10 mouse cellular contexts compared by ENCODE assay signal in the genomic region with DNA sequence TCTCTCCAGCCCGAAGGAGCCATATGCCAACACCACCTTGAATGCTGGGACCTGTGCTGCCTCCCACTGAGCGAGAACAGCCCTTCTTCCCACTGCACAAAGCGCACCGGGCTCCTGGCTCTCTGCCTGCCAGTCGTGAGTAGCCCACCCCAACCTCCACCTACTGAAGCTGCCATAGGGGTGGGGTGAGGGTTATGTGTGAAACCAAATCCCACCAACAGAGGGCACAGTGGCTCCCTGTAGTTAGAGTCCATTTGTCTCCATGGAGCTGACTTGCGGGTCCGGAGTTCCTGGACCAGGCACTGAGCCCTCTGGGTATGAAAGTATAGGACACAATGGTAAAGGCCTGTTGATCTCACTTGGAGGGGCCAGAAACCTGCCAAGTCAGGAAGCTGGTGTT. TPM values are rescaled to one million over a fixed set of nuclear protein-coding genes. Genes with fewer than 3 reads are reported as not detected.
DNase-seq lines count a peak whose midpoint lies in the region; ATAC-seq and TF ChIP-seq lines count a peak whose summit lies in the region.
"Had no signal": no experiment of that assay in that cellular context is flagged by ENCODE, and none has a peak within 500 bp of the region (broad histone marks: within the 10 kb centered on the region; RNA-seq: fewer than 3 reads in every experiment).

No protein-coding gene starts in this region.

- no peaks in the 10 kb centered on the region for H3K4me1 ChIP-seq in liver, adult 2 months (ENCODE audit: control insufficient read depth, insufficient read depth, low read length)
- no peaks in the 10 kb centered on the region for H3K4me1 ChIP-seq in cortical plate, adult 2 months (ENCODE audit: control insufficient read depth, insufficient read depth, low read length)
- H3K4me1 ChIP-seq in limb, embryonic 11.5 days (ENCODE audit: control insufficient read depth, insufficient read depth, low read length) = peaks cover 3% of the 10 kb centered on the region; the same call in 1 of the 2 replicates

- no peaks in the 10 kb centered on the region for H3K36me3 ChIP-seq in liver, adult 2 months (ENCODE audit: control insufficient read depth, insufficient read depth, low read length)
- H3K36me3 ChIP-seq in limb, embryonic 11.5 days (ENCODE audit: control insufficient read depth, insufficient read depth, low read length) = no peaks in the 10 kb centered on the region

- no peak overlapping the region for H3K4me3 ChIP-seq in liver, adult 2 months (ENCODE audit: insufficient read depth, low read depth, low read length)
- H3K4me3 ChIP-seq in cortical plate, adult 2 months (ENCODE audit: insufficient read depth, low read length) = no peak overlapping the region
- no peak overlapping the region for H3K4me3 ChIP-seq in limb, embryonic 11.5 days (ENCODE audit: low read depth, low read length)
- H3K4me3 ChIP-seq: myocyte had no signal

- H3K27ac ChIP-seq in liver, adult 2 months (replicated peaks; ENCODE audit: insufficient read depth, low read depth, low read length) = no peak overlapping the region
- H3K27ac ChIP-seq in cortical plate, adult 2 months (ENCODE audit: insufficient read depth, low read length) = no peak overlapping the region
- H3K27ac ChIP-seq in limb, embryonic 11.5 days (replicated peaks; ENCODE audit: low read depth, low read length) = no peak overlapping the region

- no peak overlapping the region for H3K9ac ChIP-seq in liver, adult 2 months (ENCODE audit: low read depth, low read length)
- H3K9ac ChIP-seq in limb, embryonic 11.5 days (ENCODE audit: low read length) = no peak overlapping the region

- no peak for TF ChIP-seq POLR2A in liver, adult 2 months (IDR thresholded peaks at IDR 0.05; ENCODE audit: extremely low read depth, insufficient read depth, low read length)
- no peak for TF ChIP-seq POLR2A in cortical plate, adult 2 months (IDR thresholded peaks at IDR 0.05; ENCODE audit: extremely low read depth, insufficient read depth, low read length)

- 0 out of 2 replicates have a peak, but pooled peaks cover 6% of the 10 kb centered on the region for H3K27me3 ChIP-seq in liver, adult 2 months (ENCODE audit: control insufficient read depth, insufficient read depth, low read length)
- H3K27me3 ChIP-seq in limb, embryonic 11.5 days (ENCODE audit: control insufficient read depth, insufficient read depth, low read length) = peaks cover 3% of the 10 kb centered on the region; the same call in 1 of the 2 replicates

- peak; percentile 45 for DNase-seq in adrenal gland, adult 2 months
- DNase-seq in adrenal gland, postnatal 4 days (ENCODE audit: low spot score in 2 of 2) = no peak
- no peak for DNase-seq in liver, adult 2 months (ENCODE audit: extremely low read depth, low read depth, low spot score)
- no peak for DNase-seq in liver
- DNase-seq in limb, embryonic 11.5 days (ENCODE audit: low spot score) = peak; percentile 69
- peak; percentile 80 for DNase-seq in retina, postnatal 1 day
- DNase-seq in heart, adult 11 months = no peak

- H3K9me3 ChIP-seq in limb, embryonic 11.5 days (ENCODE audit: control insufficient read depth, low read length) = no peaks in the 10 kb centered on the region

- WGBS in liver, adult 2 months = 20% methylated on average over 7 of the region's 7 CpGs
- 22% methylated on average over 7 of the region's 7 CpGs for WGBS in limb, embryonic 11.5 days

- no peak for ATAC-seq in limb, embryonic 11.5 days (ENCODE audit: insufficient number of reproducible peaks, low FRiP score, low TSS enrichment, low read depth)

- H3K79me2 ChIP-seq in liver, adult 2 months (ENCODE audit: control insufficient read depth, insufficient read depth, low read length) = no peaks in the 10 kb centered on the region

- peak; percentile 59 for TF ChIP-seq CTCF in liver, adult 2 months (IDR thresholded peaks at IDR 0.05; ENCODE audit: low read depth, low read length)
- peak; percentile 42 for TF ChIP-seq CTCF in cortical plate, adult 2 months (IDR thresholded peaks at IDR 0.05; ENCODE audit: extremely low read depth, insufficient read depth, low read length)

- no peak overlapping the region for H3K4me2 ChIP-seq in limb, embryonic 11.5 days (ENCODE audit: low read depth, severe bottlenecking)

RNA-seq across cellular contexts. Expression of a gene that starts 10.2 kb away (rescaled TPM):
- total RNA-seq in adrenal gland, adult 2 months (2021) = not detected
- polyA plus RNA-seq in adrenal gland, adult 2 months (2012; rRNA removed) = not detected in 2 replicates
- total RNA-seq in adrenal gland, postnatal 4 days (2021) = not detected
- not detected in 2 replicates for total RNA-seq in liver, adult 2 months (2014; rRNA removed)
- not detected in 2 replicates for polyA plus RNA-seq in liver, adult 2 months (2012; rRNA removed)
- not detected in 2 replicates for polyA plus RNA-seq in cortical plate, adult 2 months (2012; rRNA removed)
- not detected in 2 replicates for polyA plus RNA-seq in limb, embryonic 11.5 days (2014; fragmentation: Nextera tagmentation; extraction: Ambion mirVana)
- polyA plus RNA-seq: heart, embryonic 16.5 days; myocyte had no signal

RNA-seq across cellular contexts. Expression of a gene that starts 11.7 kb away (rescaled TPM):
- total RNA-seq in adrenal gland, adult 2 months (2021) = under 1 TPM; 0.23 to 0.38 TPM
- polyA plus RNA-seq in adrenal gland, adult 2 months (2012; rRNA removed) = 0.18 and 0.58 TPM in 2 replicates
- under 1 TPM; 0.84 to 0.87 TPM for total RNA-seq in adrenal gland, postnatal 4 days (2021)
- not detected in 2 replicates for total RNA-seq in liver, adult 2 months (2014; rRNA removed)
- 0.07 TPM in 1 of 2 replicates, not detected in the other for polyA plus RNA-seq in liver, adult 2 months (2012; rRNA removed)
- polyA plus RNA-seq in cortical plate, adult 2 months (2012; rRNA removed) = 0.21 TPM in 2 replicates
- polyA plus RNA-seq in limb, embryonic 11.5 days (2014; fragmentation: Nextera tagmentation; extraction: Ambion mirVana) = 0.56 and 0.72 TPM in 2 replicates

Comparison
In these comparisons a context has a peak if more than half of its experiments do, and no peak if none do; other contexts are left out.
1. DNase-seq: peak in adrenal gland, adult 2 months (single experiment), limb, embryonic 11.5 days (single experiment) and retina, postnatal 1 day (single experiment); none in adrenal gland, postnatal 4 days (0 of 2), liver, adult 2 months (single experiment), liver (single experiment) and heart, adult 11 months (single experiment).